Mouse (Mus musculus): ENCODE data around the gene Rbm8a. TPM values are rescaled to one million over a fixed set of nuclear protein-coding genes. Genes with fewer than 3 reads are reported as not detected.

The Rbm8a gene
- total and polyA plus RNA-seq, 2 experiments, result 6.3 to 11.9 TPM

GRCm38 (mm10) chr3:96596855-96597254 lies 32.9 kb upstream of the Rbm8a start:
- Histone ChIP-seq H3K4me1 (ENCODE audit: control insufficient read depth, insufficient read depth, low read length) (0 out of 2 replicates have a peak, but pooled peaks cover 1% of the 10 kb centered on the region), H3K9ac (ENCODE audit: low read depth, low read length) (no peak overlapping the region), H3K27me3 (ENCODE audit: control insufficient read depth, insufficient read depth, low read length) (no peaks in the 10 kb centered on the region; the same call in 1 of the 2 replicates), H3K4me3 (ENCODE audit: insufficient read depth, low read depth, low read length) (no peak overlapping the region), H3K27ac (replicated peaks; ENCODE audit: insufficient read depth, low read depth, low read length) (no peak overlapping the region), H3K36me3 (ENCODE audit: control insufficient read depth, insufficient read depth, low read length) (no peaks in the 10 kb centered on the region), H3K79me2 (ENCODE audit: control insufficient read depth, insufficient read depth, low read length) (no peaks in the 10 kb centered on the region; the same call in 1 of the 2 replicates)
- no peak for DNase-seq (ENCODE audit: extremely low read depth, low read depth, low spot score)
- TF ChIP-seq CTCF (IDR thresholded peaks at IDR 0.05; ENCODE audit: low read depth, low read length) (no peak), POLR2A (IDR thresholded peaks at IDR 0.05; ENCODE audit: extremely low read depth, insufficient read depth, low read length) (no peak)
- WGBS, result 10% methylated on average over 12 of the region's 12 CpGs

- H3K36me3 ChIP-seq (ENCODE audit: control insufficient read depth, insufficient read depth, low read length), result no peaks in the 10 kb centered on the region
- H3K9ac ChIP-seq (ENCODE audit: low read depth, low read length), result peak overlapping the region; percentile 35
- WGBS, result 1% methylated on average over 40 of the region's 40 CpGs
- H3K79me2 ChIP-seq (ENCODE audit: control insufficient read depth, insufficient read depth, low read length), result no peaks in the 10 kb centered on the region
- H3K27ac ChIP-seq (replicated peaks; ENCODE audit: insufficient read depth, low read depth, low read length), result no peak overlapping the region
- no peaks in the 10 kb centered on the region; the same call in 1 of the 2 replicates for H3K27me3 ChIP-seq (ENCODE audit: control insufficient read depth, insufficient read depth, low read length)
- 0 out of 2 replicates have a peak, but pooled peaks cover 1% of the 10 kb centered on the region for H3K4me1 ChIP-seq (ENCODE audit: control insufficient read depth, insufficient read depth, low read length)
- DNase-seq (ENCODE audit: extremely low read depth, low read depth, low spot score), result no peak
- no peak for TF ChIP-seq POLR2A (IDR thresholded peaks at IDR 0.05; ENCODE audit: extremely low read depth, insufficient read depth, low read length)
- TF ChIP-seq CTCF (IDR thresholded peaks at IDR 0.05; ENCODE audit: low read depth, low read length), result no peak
- peak overlapping the region; percentile 32 for H3K4me3 ChIP-seq (ENCODE audit: insufficient read depth, low read depth, low read length)
Measured at GRCm38 (mm10) chr3:96597435-96597891, 32.3 kb upstream of the Rbm8a start.

GRCm38 (mm10) chr3:96598156-96599068 lies 31.3 kb upstream of the Rbm8a start:
- no peaks in the 10 kb centered on the region for H3K36me3 ChIP-seq (ENCODE audit: control insufficient read depth, insufficient read depth, low read length)
- TF ChIP-seq POLR2A (IDR thresholded peaks at IDR 0.05; ENCODE audit: extremely low read depth, insufficient read depth, low read length), result no peak
- TF ChIP-seq CTCF (IDR thresholded peaks at IDR 0.05; ENCODE audit: low read depth, low read length), result no peak
- no peaks in the 10 kb centered on the region for H3K79me2 ChIP-seq (ENCODE audit: control insufficient read depth, insufficient read depth, low read length)
- H3K27me3 ChIP-seq (ENCODE audit: control insufficient read depth, insufficient read depth, low read length), result no peaks in the 10 kb centered on the region; the same call in 1 of the 2 replicates
- H3K9ac ChIP-seq (ENCODE audit: low read depth, low read length), result peak overlapping the region; percentile 50
- no peaks in the 10 kb centered on the region for H3K4me1 ChIP-seq (ENCODE audit: control insufficient read depth, insufficient read depth, low read length)
- 7% methylated on average over 54 of the region's 54 CpGs for WGBS
- no peak for DNase-seq (ENCODE audit: extremely low read depth, low read depth, low spot score)
- no peak overlapping the region for H3K27ac ChIP-seq (replicated peaks; ENCODE audit: insufficient read depth, low read depth, low read length)
- peak overlapping the region; percentile 54 for H3K4me3 ChIP-seq (ENCODE audit: insufficient read depth, low read depth, low read length)

- Histone ChIP-seq H3K27ac (replicated peaks; ENCODE audit: insufficient read depth, low read depth, low read length) (no peak overlapping the region), H3K4me3 (ENCODE audit: insufficient read depth, low read depth, low read length) (no peak overlapping the region), H3K9ac (ENCODE audit: low read depth, low read length) (no peak overlapping the region), H3K36me3 (ENCODE audit: control insufficient read depth, insufficient read depth, low read length) (no peaks in the 10 kb centered on the region), H3K79me2 (ENCODE audit: control insufficient read depth, insufficient read depth, low read length) (no peaks in the 10 kb centered on the region), H3K27me3 (ENCODE audit: control insufficient read depth, insufficient read depth, low read length) (no peaks in the 10 kb centered on the region; the same call in 1 of the 2 replicates), H3K4me1 (ENCODE audit: control insufficient read depth, insufficient read depth, low read length) (no peaks in the 10 kb centered on the region)
- no peak for TF ChIP-seq CTCF (IDR thresholded peaks at IDR 0.05; ENCODE audit: low read depth, low read length)
- TF ChIP-seq POLR2A (IDR thresholded peaks at IDR 0.05; ENCODE audit: extremely low read depth, insufficient read depth, low read length), result no peak
- 73% methylated on average over 8 of the region's 8 CpGs for WGBS
- no peak for DNase-seq (ENCODE audit: extremely low read depth, low read depth, low spot score)
Measured at GRCm38 (mm10) chr3:96599069-96599393, 30.7 kb upstream of the Rbm8a start.

- no peaks in the 10 kb centered on the region for H3K79me2 ChIP-seq (ENCODE audit: control insufficient read depth, insufficient read depth, low read length)
- H3K27ac ChIP-seq (replicated peaks; ENCODE audit: insufficient read depth, low read depth, low read length), result no peak overlapping the region
- no peaks in the 10 kb centered on the region for H3K4me1 ChIP-seq (ENCODE audit: control insufficient read depth, insufficient read depth, low read length)
- 91% methylated on average over 3 of the region's 3 CpGs for WGBS
- DNase-seq (ENCODE audit: extremely low read depth, low read depth, low spot score), result no peak
- H3K4me3 ChIP-seq (ENCODE audit: insufficient read depth, low read depth, low read length), result no peak overlapping the region
- H3K9ac ChIP-seq (ENCODE audit: low read depth, low read length), result no peak overlapping the region
- no peak for TF ChIP-seq CTCF (IDR thresholded peaks at IDR 0.05; ENCODE audit: low read depth, low read length)
- TF ChIP-seq POLR2A (IDR thresholded peaks at IDR 0.05; ENCODE audit: extremely low read depth, insufficient read depth, low read length), result no peak
- no peaks in the 10 kb centered on the region for H3K36me3 ChIP-seq (ENCODE audit: control insufficient read depth, insufficient read depth, low read length)
- no peaks in the 10 kb centered on the region; the same call in 1 of the 2 replicates for H3K27me3 ChIP-seq (ENCODE audit: control insufficient read depth, insufficient read depth, low read length)
Measured at GRCm38 (mm10) chr3:96599411-96599810, 30.3 kb upstream of the Rbm8a start.
